ENCODE assay signal across 9 mouse cellular contexts in genomic region chr5:140606386-140606785, GRCm38 (mm10). TPM values are rescaled to one million over a fixed set of nuclear protein-coding genes. Genes with fewer than 3 reads are reported as not detected.
DNase-seq lines count a peak whose midpoint lies in the region; ATAC-seq and TF ChIP-seq lines count a peak whose summit lies in the region.
"Had no signal": no experiment of that assay in that cellular context is flagged by ENCODE, and none has a peak within 500 bp of the region (broad histone marks: within the 10 kb centered on the region; RNA-seq: fewer than 3 reads in every experiment).

No protein-coding gene starts in this region.

- peaks cover 58% of the 10 kb centered on the region for H3K4me1 ChIP-seq in kidney, embryonic 14.5 days (ENCODE audit: control insufficient read depth, insufficient read depth, low read length)
- H3K4me1 ChIP-seq in embryonic facial prominence, embryonic 15.5 days: peaks cover 82% of the 10 kb centered on the region
- peaks cover 50% of the 10 kb centered on the region for H3K4me1 ChIP-seq in intestine, embryonic 16.5 days (ENCODE audit: control insufficient read depth, insufficient read depth, low read length)
- peaks cover 9% of the 10 kb centered on the region for H3K4me1 ChIP-seq in midbrain, postnatal 0 days (ENCODE audit: insufficient read depth, low read length)

- H3K27me3 ChIP-seq in kidney, embryonic 14.5 days (ENCODE audit: control insufficient read depth, insufficient read depth, low read length): no peaks in the 10 kb centered on the region
- H3K27me3 ChIP-seq in embryonic facial prominence, embryonic 15.5 days: peaks cover 19% of the 10 kb centered on the region; the same call in 1 of the 2 replicates
- peaks cover 4% of the 10 kb centered on the region; the same call in 1 of the 2 replicates for H3K27me3 ChIP-seq in intestine, embryonic 16.5 days (replicated peaks; ENCODE audit: control insufficient read depth, insufficient read depth, low read length)
- H3K27me3 ChIP-seq in midbrain, postnatal 0 days (ENCODE audit: insufficient read depth, low read length): peaks cover 22% of the 10 kb centered on the region

- DNase-seq in kidney, adult 9 months: no peak
- no peak for DNase-seq in midbrain, postnatal 0 days (ENCODE audit: low spot score)
- no peak for DNase-seq in cerebellum, adult 9-10 months
- no peak for DNase-seq in gastrocnemius, adult 8-10 months (ENCODE audit: low spot score in 2 of 2)
- no peak for DNase-seq in gastrocnemius, postnatal 25 days

- peak overlapping the region; percentile 69 for H3K4me3 ChIP-seq in kidney, embryonic 14.5 days (ENCODE audit: low read length)
- H3K4me3 ChIP-seq in embryonic facial prominence, embryonic 15.5 days (replicated peaks): peak overlapping the region; percentile 63
- H3K4me3 ChIP-seq in intestine, embryonic 16.5 days (ENCODE audit: low read length): peak overlapping the region; percentile 66; the same call in 1 of the 2 replicates
- H3K4me3 ChIP-seq in midbrain, postnatal 0 days (ENCODE audit: low read depth, low read length): peak overlapping the region; percentile 52

- peak overlapping the region; percentile 19 for H3K9ac ChIP-seq in kidney, embryonic 14.5 days (ENCODE audit: low read depth, low read length)
- 0 out of 2 replicates have a peak overlapping the region, but pooled peaks have one; percentile 0 for H3K9ac ChIP-seq in embryonic facial prominence, embryonic 15.5 days
- peak overlapping the region; percentile 42 for H3K9ac ChIP-seq in intestine, embryonic 16.5 days (ENCODE audit: low read depth, low read length)
- H3K9ac ChIP-seq in midbrain, postnatal 0 days (replicated peaks; ENCODE audit: low read length, poor library complexity, severe bottlenecking): no peak overlapping the region

- no peak for TF ChIP-seq CTCF in midbrain, postnatal 0 days (IDR thresholded peaks at IDR 0.05)

- peak overlapping the region; percentile 66 for H3K27ac ChIP-seq in kidney, embryonic 14.5 days (ENCODE audit: low read depth, low read length)
- peak overlapping the region; percentile 68 for H3K27ac ChIP-seq in embryonic facial prominence, embryonic 15.5 days (replicated peaks)
- H3K27ac ChIP-seq in intestine, embryonic 16.5 days (ENCODE audit: low read length): peak overlapping the region; percentile 20; the same call in 1 of the 2 replicates
- H3K27ac ChIP-seq in midbrain, postnatal 0 days (ENCODE audit: low read depth, low read length): no peak overlapping the region

- no peaks in the 10 kb centered on the region for H3K9me3 ChIP-seq in kidney, embryonic 14.5 days (ENCODE audit: control insufficient read depth, low read length)
- H3K9me3 ChIP-seq in embryonic facial prominence, embryonic 15.5 days (replicated peaks): no peaks in the 10 kb centered on the region
- no peaks in the 10 kb centered on the region; the same call in 1 of the 2 replicates for H3K9me3 ChIP-seq in intestine, embryonic 16.5 days (ENCODE audit: control insufficient read depth, low read length)
- H3K9me3 ChIP-seq in midbrain, postnatal 0 days (ENCODE audit: low read length): no peaks in the 10 kb centered on the region

- under 1% methylated on average over 23 of the region's 23 CpGs for WGBS in kidney, embryonic 14.5 days
- under 1% methylated on average over 23 of the region's 23 CpGs for WGBS in embryonic facial prominence, embryonic 15.5 days
- WGBS in intestine, embryonic 16.5 days: 3% methylated on average over 23 of the region's 23 CpGs
- WGBS in midbrain, postnatal 0 days: 2% methylated on average over 23 of the region's 23 CpGs

- H3K36me3 ChIP-seq in kidney, embryonic 14.5 days (ENCODE audit: control insufficient read depth, insufficient read depth, low read length): no peaks in the 10 kb centered on the region; the same call in 1 of the 2 replicates
- no peaks in the 10 kb centered on the region for H3K36me3 ChIP-seq in embryonic facial prominence, embryonic 15.5 days
- no peaks in the 10 kb centered on the region for H3K36me3 ChIP-seq in intestine, embryonic 16.5 days (ENCODE audit: control insufficient read depth, insufficient read depth, low read length)
- no peaks in the 10 kb centered on the region for H3K36me3 ChIP-seq in midbrain, postnatal 0 days (ENCODE audit: insufficient read depth, low read length)

- peak overlapping the region; percentile 88 for H3K4me2 ChIP-seq in kidney, embryonic 14.5 days (replicated peaks; ENCODE audit: low read depth, low read length)
- H3K4me2 ChIP-seq in embryonic facial prominence, embryonic 15.5 days (replicated peaks): peak overlapping the region; percentile 90
- peak overlapping the region; percentile 82 for H3K4me2 ChIP-seq in intestine, embryonic 16.5 days (ENCODE audit: low read depth, low read length)
- H3K4me2 ChIP-seq in midbrain, postnatal 0 days (ENCODE audit: low read depth, low read length, poor library complexity, severe bottlenecking): peak overlapping the region; percentile 94

- peak; percentile 25 for ATAC-seq in kidney, embryonic 14.5 days (ENCODE audit: low FRiP score, low TSS enrichment)
- ATAC-seq in embryonic facial prominence, embryonic 15.5 days (ENCODE audit: insufficient number of reproducible peaks, low FRiP score, low TSS enrichment, low read depth): no peak
- ATAC-seq in intestine, embryonic 16.5 days: no peak
- ATAC-seq in midbrain, postnatal 0 days (ENCODE audit: low FRiP score): no peak

RNA-seq across cellular contexts. Expression of gene Lfng, which starts 0.7 kb away (rescaled TPM):
- 32.2 and 39.0 TPM in 2 replicates for polyA plus RNA-seq in kidney, embryonic 14.5 days (2014; fragmentation: Nextera tagmentation; extraction: Ambion mirVana)
- 31.8 and 36.0 TPM in 2 replicates for polyA plus RNA-seq in embryonic facial prominence, embryonic 15.5 days (2015; fragmentation: Nextera tagmentation; extraction: Ambion mirVana)
- polyA plus RNA-seq in intestine, embryonic 16.5 days (2015; fragmentation: Nextera tagmentation; extraction: Ambion mirVana): 11.9 and 13.4 TPM in 2 replicates
- 55.6 and 56.6 TPM in 2 replicates for total RNA-seq in midbrain, postnatal 0 days (2014; rRNA removed)
- 20.1 and 22.5 TPM in 2 replicates for polyA plus RNA-seq in midbrain, postnatal 0 days (2015; fragmentation: Nextera tagmentation; extraction: Ambion mirVana)
- total RNA-seq in gastrocnemius, adult 8-10 months (2022): 1 to 10 TPM; 2.0 to 2.9 (median 2.4) TPM
- total RNA-seq in gastrocnemius, postnatal 25 days (2021): 1 to 10 TPM; 2.7 to 5.5 TPM
- total RNA-seq: CH12.LX had no signal

RNA-seq across cellular contexts. Expression of gene Grifin, which starts 41.5 kb away (rescaled TPM):
- 0.34 TPM in 1 of 2 replicates, not detected in the other for polyA plus RNA-seq in kidney, embryonic 14.5 days (2014; fragmentation: Nextera tagmentation; extraction: Ambion mirVana)
- not detected in 2 replicates for polyA plus RNA-seq in embryonic facial prominence, embryonic 15.5 days (2015; fragmentation: Nextera tagmentation; extraction: Ambion mirVana)
- polyA plus RNA-seq in intestine, embryonic 16.5 days (2015; fragmentation: Nextera tagmentation; extraction: Ambion mirVana): 0.70 and 0.80 TPM in 2 replicates
- not detected in 2 replicates for total RNA-seq in midbrain, postnatal 0 days (2014; rRNA removed)
- 0.39 TPM in 1 of 2 replicates, not detected in the other for polyA plus RNA-seq in midbrain, postnatal 0 days (2015; fragmentation: Nextera tagmentation; extraction: Ambion mirVana)
- not detected for total RNA-seq in gastrocnemius, adult 8-10 months (2022)
- not detected for total RNA-seq in gastrocnemius, postnatal 25 days (2021)
- total RNA-seq: CH12.LX had no signal

RNA-seq across cellular contexts. Expression of gene Ttyh3, which starts 42.4 kb away (rescaled TPM):
- polyA plus RNA-seq in kidney, embryonic 14.5 days (2014; fragmentation: Nextera tagmentation; extraction: Ambion mirVana): 40.0 and 48.5 TPM in 2 replicates
- polyA plus RNA-seq in embryonic facial prominence, embryonic 15.5 days (2015; fragmentation: Nextera tagmentation; extraction: Ambion mirVana): 42.3 and 43.7 TPM in 2 replicates
- polyA plus RNA-seq in intestine, embryonic 16.5 days (2015; fragmentation: Nextera tagmentation; extraction: Ambion mirVana): 17.0 and 24.3 TPM in 2 replicates
- total RNA-seq in midbrain, postnatal 0 days (2014; rRNA removed): 196 and 204 TPM in 2 replicates
- polyA plus RNA-seq in midbrain, postnatal 0 days (2015; fragmentation: Nextera tagmentation; extraction: Ambion mirVana): 52.0 and 56.6 TPM in 2 replicates
- 1 to 10 TPM; 2.6 to 5.2 (median 3.4) TPM for total RNA-seq in gastrocnemius, adult 8-10 months (2022)
- 1 to 10 TPM; 6.1 to 7.8 TPM for total RNA-seq in gastrocnemius, postnatal 25 days (2021)
